In the genomic region with DNA sequence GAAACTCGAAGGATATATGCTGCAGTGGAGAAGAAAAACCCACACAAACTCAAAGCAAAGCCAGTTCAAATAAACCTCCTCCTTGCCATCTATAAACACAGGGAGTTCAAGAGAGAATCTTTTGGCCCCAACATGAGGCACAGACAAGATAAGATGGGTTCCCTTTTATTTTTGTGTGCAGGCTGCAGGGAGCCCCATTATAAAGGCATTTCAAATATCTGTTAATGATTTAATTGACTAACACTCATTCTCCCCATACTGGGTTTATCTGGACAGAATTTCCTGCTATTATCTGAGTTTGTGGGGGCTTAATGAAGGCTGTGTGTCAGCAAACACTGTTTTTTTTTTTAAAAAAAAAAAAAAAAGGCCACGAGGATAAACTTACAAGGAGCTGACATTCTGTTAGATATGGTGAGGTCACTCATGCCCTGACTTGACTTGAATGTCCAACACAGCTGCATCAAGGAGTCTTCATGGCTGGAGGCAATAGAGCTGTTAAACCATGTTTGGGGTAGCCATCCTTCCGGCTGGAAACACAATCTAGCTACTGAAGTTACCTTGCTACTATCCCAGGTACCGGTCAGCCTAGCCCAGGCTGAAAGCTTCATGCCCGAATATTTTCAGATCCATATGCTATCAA, we compare ENCODE assay signal across 14 mouse cellular contexts.
DNase-seq lines count a peak whose midpoint lies in the region; ATAC-seq lines count a peak whose summit lies in the region.
"Had no signal": no experiment of that assay in that cellular context is flagged by ENCODE, and none has a peak within 500 bp of the region (broad histone marks: within the 10 kb centered on the region; RNA-seq: fewer than 3 reads in every experiment).

No protein-coding gene starts in this region.

- 40% methylated on average over 5 of the region's 5 CpGs for WGBS in heart, embryonic 11.5 days (ENCODE audit: insufficient replicate concordance)
- 36% methylated on average over 5 of the region's 5 CpGs for WGBS in kidney, embryonic 16.5 days
- WGBS in embryonic facial prominence, embryonic 11.5 days = 40% methylated on average over 5 of the region's 5 CpGs
- WGBS in limb, embryonic 10.5 days = 53% methylated on average over 5 of the region's 5 CpGs

- H3K9ac ChIP-seq in heart, embryonic 11.5 days (ENCODE audit: low read depth, low read length) = no peak overlapping the region
- H3K9ac ChIP-seq in kidney, embryonic 16.5 days (replicated peaks; ENCODE audit: low read length) = no peak overlapping the region
- H3K9ac ChIP-seq in embryonic facial prominence, embryonic 11.5 days (replicated peaks; ENCODE audit: low read length) = no peak overlapping the region

- no peaks in the 10 kb centered on the region for H3K36me3 ChIP-seq in heart, embryonic 11.5 days (ENCODE audit: control insufficient read depth, insufficient read depth, low read length)
- H3K36me3 ChIP-seq in kidney, embryonic 16.5 days (ENCODE audit: insufficient read depth, low read length) = no peaks in the 10 kb centered on the region
- H3K36me3 ChIP-seq in embryonic facial prominence, embryonic 11.5 days (replicated peaks; ENCODE audit: control insufficient read depth, insufficient read depth, low read depth, low read length) = no peaks in the 10 kb centered on the region
- H3K36me3 ChIP-seq in limb, embryonic 10.5 days = no peaks in the 10 kb centered on the region

- no peak for DNase-seq in heart, postnatal 25 days (ENCODE audit: low spot score)
- DNase-seq in kidney, postnatal 10 days = no peak
- no peak for DNase-seq in embryonic facial prominence, embryonic 11.5 days (ENCODE audit: low spot score)
- DNase-seq in limb, embryonic 10.5 days (ENCODE audit: low spot score) = no peak
- DNase-seq in B cell, adult 2 months = no peak
- no peak for DNase-seq in adrenal gland, postnatal 25 days
- DNase-seq: adrenal gland, postnatal 10 days; cerebellum, adult 9-10 months; gastrocnemius, adult 2 months; kidney, adult 11 months had no signal

- H3K4me1 ChIP-seq in heart, embryonic 11.5 days (ENCODE audit: control insufficient read depth, insufficient read depth, low read length) = peaks cover 24% of the 10 kb centered on the region
- H3K4me1 ChIP-seq in kidney, embryonic 16.5 days (ENCODE audit: insufficient read depth, low read length) = peaks cover 31% of the 10 kb centered on the region; the same call in 1 of the 2 replicates
- no peaks in the 10 kb centered on the region; the same call in 1 of the 2 replicates for H3K4me1 ChIP-seq in embryonic facial prominence, embryonic 11.5 days (ENCODE audit: control insufficient read depth, insufficient read depth, low read length)
- H3K4me1 ChIP-seq in limb, embryonic 10.5 days = peaks cover 57% of the 10 kb centered on the region

- no peak for ATAC-seq in heart, embryonic 11.5 days (replicated peaks; ENCODE audit: insufficient number of reproducible peaks, low FRiP score, low TSS enrichment)
- ATAC-seq in kidney, embryonic 16.5 days (ENCODE audit: low FRiP score, low TSS enrichment) = no peak
- ATAC-seq in embryonic facial prominence, embryonic 11.5 days (replicated peaks; ENCODE audit: insufficient number of reproducible peaks, low FRiP score, low TSS enrichment, low read depth) = no peak
- ATAC-seq: forebrain, embryonic 14.5 days had no signal

- intact Hi-C loops in heart, postnatal 25 days (cut with DNase I) = no loop called here

- no peak overlapping the region for H3K4me3 ChIP-seq in heart, embryonic 11.5 days (ENCODE audit: low read depth, low read length)
- no peak overlapping the region for H3K4me3 ChIP-seq in kidney, embryonic 16.5 days (ENCODE audit: low read length)
- H3K4me3 ChIP-seq in embryonic facial prominence, embryonic 11.5 days (ENCODE audit: low read depth, low read length) = no peak overlapping the region
- no peak overlapping the region for H3K4me3 ChIP-seq in limb, embryonic 10.5 days
- H3K4me3 ChIP-seq: gastrocnemius, adult 2 months had no signal

- H3K9me3 ChIP-seq in heart, embryonic 11.5 days (replicated peaks; ENCODE audit: control insufficient read depth, low read length) = no peaks in the 10 kb centered on the region
- no peaks in the 10 kb centered on the region for H3K9me3 ChIP-seq in kidney, embryonic 16.5 days (ENCODE audit: low read length)
- H3K9me3 ChIP-seq in embryonic facial prominence, embryonic 11.5 days (replicated peaks; ENCODE audit: control insufficient read depth, low read length) = no peaks in the 10 kb centered on the region
- no peaks in the 10 kb centered on the region for H3K9me3 ChIP-seq in limb, embryonic 10.5 days (replicated peaks)

- H3K4me2 ChIP-seq in heart, embryonic 11.5 days = no peak overlapping the region
- no peak overlapping the region for H3K4me2 ChIP-seq in kidney, embryonic 16.5 days (replicated peaks; ENCODE audit: low read depth, low read length)
- H3K4me2 ChIP-seq in embryonic facial prominence, embryonic 11.5 days (ENCODE audit: low read depth, low read length) = no peak overlapping the region
- H3K4me2 ChIP-seq: midbrain, embryonic 11.5 days had no signal

- no peaks in the 10 kb centered on the region for H3K27me3 ChIP-seq in heart, embryonic 11.5 days (ENCODE audit: control insufficient read depth, insufficient read depth, low read length)
- H3K27me3 ChIP-seq in kidney, embryonic 16.5 days (ENCODE audit: insufficient read depth, low read length) = no peaks in the 10 kb centered on the region
- H3K27me3 ChIP-seq in embryonic facial prominence, embryonic 11.5 days (ENCODE audit: control insufficient read depth, insufficient read depth, low read length) = no peaks in the 10 kb centered on the region
- H3K27me3 ChIP-seq in limb, embryonic 10.5 days (ENCODE audit: low read depth, poor library complexity, severe bottlenecking) = no peaks in the 10 kb centered on the region

- H3K27ac ChIP-seq in heart, embryonic 11.5 days (ENCODE audit: low read depth, low read length) = peak overlapping the region; percentile 50; the same call in 1 of the 2 replicates
- H3K27ac ChIP-seq in kidney, embryonic 16.5 days (ENCODE audit: low read length) = peak overlapping the region; percentile 19; the same call in 1 of the 2 replicates
- 0 out of 2 replicates have a peak overlapping the region, but pooled peaks have one; percentile 47 for H3K27ac ChIP-seq in embryonic facial prominence, embryonic 11.5 days (replicated peaks; ENCODE audit: low read depth, low read length)
- peak overlapping the region; percentile 62; the same call in 1 of the 2 replicates for H3K27ac ChIP-seq in limb, embryonic 10.5 days
- H3K27ac ChIP-seq: gastrocnemius, adult 2 months had no signal
